8 mouse cellular contexts compared by ENCODE assay signal in genomic region chr16:17402855-17403254, GRCm38 (mm10). TPM values are rescaled to one million over a fixed set of nuclear protein-coding genes. Genes with fewer than 3 reads are reported as not detected.
DNase-seq lines count a peak whose midpoint lies in the region; ATAC-seq lines count a peak whose summit lies in the region.

No protein-coding gene starts in this region.

- no peak overlapping the region for H3K27ac ChIP-seq in forebrain, embryonic 14.5 days (ENCODE audit: low read depth, low read length)
- H3K27ac ChIP-seq in forebrain, embryonic 16.5 days (ENCODE audit: low read length): no peak overlapping the region
- no peak overlapping the region for H3K27ac ChIP-seq in liver, embryonic 12.5 days

- no peaks in the 10 kb centered on the region for H3K9me3 ChIP-seq in forebrain, embryonic 14.5 days (replicated peaks; ENCODE audit: control insufficient read depth, low read length)
- H3K9me3 ChIP-seq in forebrain, embryonic 16.5 days (ENCODE audit: control insufficient read depth, low read length): no peaks in the 10 kb centered on the region
- no peaks in the 10 kb centered on the region for H3K9me3 ChIP-seq in liver, embryonic 12.5 days (replicated peaks)

- no peaks in the 10 kb centered on the region for H3K27me3 ChIP-seq in forebrain, embryonic 14.5 days (replicated peaks; ENCODE audit: control insufficient read depth, insufficient read depth, low read length)
- no peaks in the 10 kb centered on the region for H3K27me3 ChIP-seq in forebrain, embryonic 16.5 days (replicated peaks; ENCODE audit: control insufficient read depth, insufficient read depth, low read length)
- no peaks in the 10 kb centered on the region for H3K27me3 ChIP-seq in liver, embryonic 12.5 days (replicated peaks)

- H3K4me3 ChIP-seq in forebrain, embryonic 14.5 days (ENCODE audit: low read depth, low read length): no peak overlapping the region
- no peak overlapping the region for H3K4me3 ChIP-seq in forebrain, embryonic 16.5 days (replicated peaks; ENCODE audit: low read length)
- no peak overlapping the region for H3K4me3 ChIP-seq in liver, embryonic 12.5 days

- no peak overlapping the region for H3K4me2 ChIP-seq in forebrain, embryonic 14.5 days (ENCODE audit: low read length)
- H3K4me2 ChIP-seq in forebrain, embryonic 16.5 days (ENCODE audit: low read length): no peak overlapping the region
- H3K4me2 ChIP-seq in liver, embryonic 12.5 days: no peak overlapping the region

- H3K36me3 ChIP-seq in forebrain, embryonic 14.5 days (ENCODE audit: control insufficient read depth, insufficient read depth, low read length): peaks cover 3% of the 10 kb centered on the region; the same call in 1 of the 2 replicates
- no peaks in the 10 kb centered on the region for H3K36me3 ChIP-seq in forebrain, embryonic 16.5 days (ENCODE audit: control insufficient read depth, insufficient read depth)
- H3K36me3 ChIP-seq in liver, embryonic 12.5 days: peaks cover 8% of the 10 kb centered on the region

- no peak overlapping the region for H3K9ac ChIP-seq in forebrain, embryonic 14.5 days (ENCODE audit: low read length)
- no peak overlapping the region for H3K9ac ChIP-seq in forebrain, embryonic 16.5 days (replicated peaks; ENCODE audit: low read depth, low read length)
- H3K9ac ChIP-seq in liver, embryonic 12.5 days: no peak overlapping the region

- WGBS in forebrain, embryonic 14.5 days: 74% methylated on average over 1 of the region's 1 CpGs
- 76% methylated on average over 1 of the region's 1 CpGs for WGBS in forebrain, embryonic 16.5 days
- 50% methylated on average over 1 of the region's 1 CpGs for WGBS in liver, embryonic 12.5 days (ENCODE audit: insufficient replicate concordance)

- ATAC-seq in forebrain, embryonic 14.5 days: no peak
- ATAC-seq in forebrain, embryonic 16.5 days: no peak
- no peak for ATAC-seq in liver, embryonic 12.5 days

- peak; percentile 42 for DNase-seq in forebrain, embryonic 14.5 days (ENCODE audit: low spot score)
- peak; percentile 32 for DNase-seq in liver
- DNase-seq in c-Kit-negative CD71-positive TER-119-positive erythroid progenitor cells, embryonic 14.5 days (ENCODE audit: low read depth, low spot score): peak; percentile 60
- DNase-seq in kidney, adult 9 months: peak; percentile 74
- peak; percentile 11 for DNase-seq in retina, postnatal 7 days (ENCODE audit: low read depth, low spot score)
- DNase-seq in frontal cortex, postnatal 25 days (ENCODE audit: low spot score in 2 of 2): no peak

- peaks cover 26% of the 10 kb centered on the region for H3K4me1 ChIP-seq in forebrain, embryonic 14.5 days (ENCODE audit: control insufficient read depth, insufficient read depth, low read length)
- H3K4me1 ChIP-seq in forebrain, embryonic 16.5 days (replicated peaks; ENCODE audit: control insufficient read depth, insufficient read depth, low read length): peaks cover 24% of the 10 kb centered on the region
- peaks cover 26% of the 10 kb centered on the region for H3K4me1 ChIP-seq in liver, embryonic 12.5 days

RNA-seq across cellular contexts. Expression of gene Snap29, which starts 2.9 kb away (rescaled TPM):
- polyA plus RNA-seq in forebrain, embryonic 14.5 days (2014; fragmentation: Nextera tagmentation; extraction: Ambion mirVana): 11.1 and 11.6 TPM in 2 replicates
- polyA plus RNA-seq in forebrain, embryonic 16.5 days (2015; fragmentation: Nextera tagmentation; extraction: Ambion mirVana): 25.4 and 31.8 TPM in 2 replicates
- 10.6 and 10.8 TPM in 2 replicates for polyA plus RNA-seq in liver, embryonic 12.5 days (2016; fragmentation: Nextera tagmentation; extraction: Ambion mirVana)

RNA-seq across cellular contexts. Expression of gene Pi4ka, which starts 3.3 kb away (rescaled TPM):
- polyA plus RNA-seq in forebrain, embryonic 14.5 days (2014; fragmentation: Nextera tagmentation; extraction: Ambion mirVana): 49.6 and 51.0 TPM in 2 replicates
- polyA plus RNA-seq in forebrain, embryonic 16.5 days (2015; fragmentation: Nextera tagmentation; extraction: Ambion mirVana): 67.4 and 70.4 TPM in 2 replicates
- 25.6 TPM in 2 replicates for polyA plus RNA-seq in liver, embryonic 12.5 days (2016; fragmentation: Nextera tagmentation; extraction: Ambion mirVana)

RNA-seq across cellular contexts. Expression of gene Crkl, which starts 48.9 kb away (rescaled TPM):
- polyA plus RNA-seq in forebrain, embryonic 14.5 days (2014; fragmentation: Nextera tagmentation; extraction: Ambion mirVana): 79.4 and 107 TPM in 2 replicates
- 104 and 122 TPM in 2 replicates for polyA plus RNA-seq in forebrain, embryonic 16.5 days (2015; fragmentation: Nextera tagmentation; extraction: Ambion mirVana)
- 37.9 and 41.6 TPM in 2 replicates for polyA plus RNA-seq in liver, embryonic 12.5 days (2016; fragmentation: Nextera tagmentation; extraction: Ambion mirVana)

Comparison
In these comparisons a context has a peak if more than half of its experiments do, and no peak if none do; other contexts are left out.
1. DNase-seq: peak in forebrain, embryonic 14.5 days (single experiment), liver (single experiment), c-Kit-negative CD71-positive TER-119-positive erythroid progenitor cells, embryonic 14.5 days (single experiment), kidney, adult 9 months (single experiment) and retina, postnatal 7 days (single experiment); none in frontal cortex, postnatal 25 days (0 of 2).